Mouse (Mus musculus): ENCODE measurements around the gene Tcf12. TPM values are rescaled to one million over a fixed set of nuclear protein-coding genes. Genes with fewer than 3 reads are reported as not detected.
A peak's percentile ranks its signal among the peaks of the same experiment; 100 is the strongest.

The Tcf12 gene
- polyA plus RNA-seq, 1 experiment from 2014 or later: 37.2 TPM

- H3K4me3 ChIP-seq (ENCODE audit: low read depth, low read length): no peak overlapping the region
- H3K4me1 ChIP-seq (replicated peaks; ENCODE audit: control insufficient read depth, insufficient read depth, low read length): peaks cover 5% of the 10 kb centered on the region; the same call in 1 of the 2 replicates
- H3K27me3 ChIP-seq (replicated peaks; ENCODE audit: control insufficient read depth, insufficient read depth, low read length): no peaks in the 10 kb centered on the region
- no peak overlapping the region for H3K4me2 ChIP-seq
- no peaks in the 10 kb centered on the region for H3K36me3 ChIP-seq (ENCODE audit: control insufficient read depth, insufficient read depth, low read length)
- no peak for ATAC-seq (replicated peaks; ENCODE audit: low FRiP score)
- no peak for DNase-seq (ENCODE audit: low spot score)
- WGBS: 95% methylated on average over 3 of the region's 3 CpGs
- no peak overlapping the region for H3K27ac ChIP-seq (ENCODE audit: low read depth, low read length)
- H3K9ac ChIP-seq (ENCODE audit: low read depth, low read length): no peak overlapping the region
- no peaks in the 10 kb centered on the region for H3K9me3 ChIP-seq (ENCODE audit: control insufficient read depth, low read length)
Observed at GRCm38 (mm10) chr9:71981071-71981470, 130.6 kb downstream of the Tcf12 start.

GRCm38 (mm10) chr9:71980579-71980978 lies 131.1 kb downstream of the Tcf12 start:
- Histone ChIP-seq H3K27me3 (replicated peaks; ENCODE audit: control insufficient read depth, insufficient read depth, low read length) (no peaks in the 10 kb centered on the region), H3K27ac (ENCODE audit: low read depth, low read length) (no peak overlapping the region), H3K9ac (ENCODE audit: low read depth, low read length) (no peak overlapping the region), H3K9me3 (ENCODE audit: control insufficient read depth, low read length) (no peaks in the 10 kb centered on the region), H3K4me3 (ENCODE audit: low read depth, low read length) (no peak overlapping the region), H3K36me3 (ENCODE audit: control insufficient read depth, insufficient read depth, low read length) (no peaks in the 10 kb centered on the region), H3K4me1 (replicated peaks; ENCODE audit: control insufficient read depth, insufficient read depth, low read length) (peaks cover 5% of the 10 kb centered on the region; the same call in 1 of the 2 replicates), H3K4me2 (no peak overlapping the region)
- DNase-seq (ENCODE audit: low spot score) (no peak), ATAC-seq (replicated peaks; ENCODE audit: low FRiP score) (no peak)
- 40% methylated on average over 2 of the region's 2 CpGs for WGBS

GRCm38 (mm10) chr9:71978886-71979285 lies 132.8 kb downstream of the Tcf12 start:
- DNase-seq (ENCODE audit: low spot score) (no peak), ATAC-seq (replicated peaks; ENCODE audit: low FRiP score) (no peak)
- H3K27ac ChIP-seq (ENCODE audit: low read depth, low read length): no peak overlapping the region
- no peaks in the 10 kb centered on the region for H3K27me3 ChIP-seq (replicated peaks; ENCODE audit: control insufficient read depth, insufficient read depth, low read length)
- no peaks in the 10 kb centered on the region for H3K36me3 ChIP-seq (ENCODE audit: control insufficient read depth, insufficient read depth, low read length)
- H3K4me1 ChIP-seq (replicated peaks; ENCODE audit: control insufficient read depth, insufficient read depth, low read length): peaks cover 5% of the 10 kb centered on the region; the same call in 1 of the 2 replicates
- WGBS: 77% methylated on average over 3 of the region's 3 CpGs
- no peak overlapping the region for H3K4me3 ChIP-seq (ENCODE audit: low read depth, low read length)
- no peak overlapping the region for H3K9ac ChIP-seq (ENCODE audit: low read depth, low read length)
- no peak overlapping the region for H3K4me2 ChIP-seq
- no peaks in the 10 kb centered on the region for H3K9me3 ChIP-seq (ENCODE audit: control insufficient read depth, low read length)

- Histone ChIP-seq H3K27me3 (replicated peaks; ENCODE audit: control insufficient read depth, insufficient read depth, low read length) (no peaks in the 10 kb centered on the region), H3K4me1 (replicated peaks; ENCODE audit: control insufficient read depth, insufficient read depth, low read length) (peaks cover 5% of the 10 kb centered on the region; the same call in 1 of the 2 replicates), H3K4me3 (ENCODE audit: low read depth, low read length) (no peak overlapping the region), H3K36me3 (ENCODE audit: control insufficient read depth, insufficient read depth, low read length) (no peaks in the 10 kb centered on the region), H3K9me3 (ENCODE audit: control insufficient read depth, low read length) (no peaks in the 10 kb centered on the region), H3K4me2 (no peak overlapping the region), H3K27ac (ENCODE audit: low read depth, low read length) (no peak overlapping the region), H3K9ac (ENCODE audit: low read depth, low read length) (no peak overlapping the region)
- DNase-seq (ENCODE audit: low spot score) (no peak), ATAC-seq (replicated peaks; ENCODE audit: low FRiP score) (no peak)
- WGBS: 60% methylated on average over 6 of the region's 6 CpGs
Observed at GRCm38 (mm10) chr9:71976034-71976433, 135.6 kb downstream of the Tcf12 start.

GRCm38 (mm10) chr9:71975141-71975540 lies 136.5 kb downstream of the Tcf12 start:
- ATAC-seq (replicated peaks; ENCODE audit: low FRiP score) (no peak), DNase-seq (ENCODE audit: low spot score) (no peak)
- H3K4me2 ChIP-seq: no peak overlapping the region
- no peaks in the 10 kb centered on the region for H3K27me3 ChIP-seq (replicated peaks; ENCODE audit: control insufficient read depth, insufficient read depth, low read length)
- H3K4me3 ChIP-seq (ENCODE audit: low read depth, low read length): no peak overlapping the region
- peaks cover 5% of the 10 kb centered on the region; the same call in 1 of the 2 replicates for H3K4me1 ChIP-seq (replicated peaks; ENCODE audit: control insufficient read depth, insufficient read depth, low read length)
- no peak overlapping the region for H3K9ac ChIP-seq (ENCODE audit: low read depth, low read length)
- 85% methylated on average over 4 of the region's 4 CpGs for WGBS
- no peak overlapping the region for H3K27ac ChIP-seq (ENCODE audit: low read depth, low read length)
- no peaks in the 10 kb centered on the region for H3K9me3 ChIP-seq (ENCODE audit: control insufficient read depth, low read length)
- H3K36me3 ChIP-seq (ENCODE audit: control insufficient read depth, insufficient read depth, low read length): no peaks in the 10 kb centered on the region

GRCm38 (mm10) chr9:71974541-71974959 lies 137.1 kb downstream of the Tcf12 start:
- Histone ChIP-seq H3K4me3 (ENCODE audit: low read depth, low read length) (no peak overlapping the region), H3K4me2 (no peak overlapping the region), H3K27ac (ENCODE audit: low read depth, low read length) (no peak overlapping the region), H3K4me1 (replicated peaks; ENCODE audit: control insufficient read depth, insufficient read depth, low read length) (peaks cover 5% of the 10 kb centered on the region; the same call in 1 of the 2 replicates), H3K27me3 (replicated peaks; ENCODE audit: control insufficient read depth, insufficient read depth, low read length) (no peaks in the 10 kb centered on the region), H3K36me3 (ENCODE audit: control insufficient read depth, insufficient read depth, low read length) (no peaks in the 10 kb centered on the region), H3K9ac (ENCODE audit: low read depth, low read length) (no peak overlapping the region), H3K9me3 (ENCODE audit: control insufficient read depth, low read length) (no peaks in the 10 kb centered on the region)
- DNase-seq (ENCODE audit: low spot score) (no peak), ATAC-seq (replicated peaks; ENCODE audit: low FRiP score) (no peak)
- WGBS: 62% methylated on average over 2 of the region's 2 CpGs

GRCm38 (mm10) chr9:71964039-71964438 lies 147.6 kb downstream of the Tcf12 start:
- H3K27ac ChIP-seq (ENCODE audit: low read depth, low read length): no peak overlapping the region
- WGBS: 75% methylated on average over 4 of the region's 4 CpGs
- no peaks in the 10 kb centered on the region for H3K4me1 ChIP-seq (replicated peaks; ENCODE audit: control insufficient read depth, insufficient read depth, low read length)
- H3K9ac ChIP-seq (ENCODE audit: low read depth, low read length): no peak overlapping the region
- ATAC-seq (replicated peaks; ENCODE audit: low FRiP score) (peak; percentile 77), DNase-seq (ENCODE audit: low spot score) (no peak)
- H3K4me2 ChIP-seq: no peak overlapping the region
- H3K9me3 ChIP-seq (ENCODE audit: control insufficient read depth, low read length): no peaks in the 10 kb centered on the region
- H3K4me3 ChIP-seq (ENCODE audit: low read depth, low read length): no peak overlapping the region
- no peaks in the 10 kb centered on the region for H3K36me3 ChIP-seq (ENCODE audit: control insufficient read depth, insufficient read depth, low read length)
- no peaks in the 10 kb centered on the region for H3K27me3 ChIP-seq (replicated peaks; ENCODE audit: control insufficient read depth, insufficient read depth, low read length)

GRCm38 (mm10) chr9:71960026-71960396 lies 151.7 kb downstream of the Tcf12 start:
- Histone ChIP-seq H3K27me3 (replicated peaks; ENCODE audit: control insufficient read depth, insufficient read depth, low read length) (no peaks in the 10 kb centered on the region), H3K9ac (ENCODE audit: low read depth, low read length) (no peak overlapping the region), H3K27ac (ENCODE audit: low read depth, low read length) (no peak overlapping the region), H3K4me1 (replicated peaks; ENCODE audit: control insufficient read depth, insufficient read depth, low read length) (no peaks in the 10 kb centered on the region), H3K4me2 (no peak overlapping the region), H3K36me3 (ENCODE audit: control insufficient read depth, insufficient read depth, low read length) (no peaks in the 10 kb centered on the region), H3K9me3 (ENCODE audit: control insufficient read depth, low read length) (no peaks in the 10 kb centered on the region), H3K4me3 (ENCODE audit: low read depth, low read length) (no peak overlapping the region)
- ATAC-seq (replicated peaks; ENCODE audit: low FRiP score) (no peak), DNase-seq (ENCODE audit: low spot score) (no peak)

- H3K9me3 ChIP-seq (ENCODE audit: control insufficient read depth, low read length): no peaks in the 10 kb centered on the region
Observed at GRCm38 (mm10) chr9:71959259-71960025, 152.2 kb downstream of the Tcf12 start.

More at GRCm38 (mm10) chr9:71959259-71960025, 152.2 kb downstream of the Tcf12 start:
- no peak overlapping the region for H3K4me2 ChIP-seq
- ATAC-seq (replicated peaks; ENCODE audit: low FRiP score): no peak
- H3K27me3 ChIP-seq (replicated peaks; ENCODE audit: control insufficient read depth, insufficient read depth, low read length): no peaks in the 10 kb centered on the region
- no peaks in the 10 kb centered on the region for H3K36me3 ChIP-seq (ENCODE audit: control insufficient read depth, insufficient read depth, low read length)
- no peak for DNase-seq (ENCODE audit: low spot score)
- H3K27ac ChIP-seq (ENCODE audit: low read depth, low read length): no peak overlapping the region
- no peaks in the 10 kb centered on the region for H3K4me1 ChIP-seq (replicated peaks; ENCODE audit: control insufficient read depth, insufficient read depth, low read length)
- WGBS: 82% methylated on average over 11 of the region's 11 CpGs
- no peak overlapping the region for H3K9ac ChIP-seq (ENCODE audit: low read depth, low read length)
- no peak overlapping the region for H3K4me3 ChIP-seq (ENCODE audit: low read depth, low read length)
